Mouse (Mus musculus): ENCODE data around the gene Vmn1r151.
"Not testable (repeated sequence)": the region's sequence is repeated elsewhere in the genome, so short reads cannot be mapped to it uniquely, and the experiment has no call there.

Vmn1r151 gene

GRCm38 (mm10) chr7:22499578-22499977 lies at the start of gene Vmn1r151:
Gene Vmn1r151, minus strand, starts transcription at chr7:22499678.
- DNase-seq: not testable (repeated sequence)

GRCm38 (mm10) chr7:22534787-22535186 lies 35.3 kb upstream of the Vmn1r151 start, which contains the start of gene Gm8677:
Gene Gm8677, minus strand, starts transcription at chr7:22534887.
- DNase-seq: not testable (repeated sequence)

DNA sequence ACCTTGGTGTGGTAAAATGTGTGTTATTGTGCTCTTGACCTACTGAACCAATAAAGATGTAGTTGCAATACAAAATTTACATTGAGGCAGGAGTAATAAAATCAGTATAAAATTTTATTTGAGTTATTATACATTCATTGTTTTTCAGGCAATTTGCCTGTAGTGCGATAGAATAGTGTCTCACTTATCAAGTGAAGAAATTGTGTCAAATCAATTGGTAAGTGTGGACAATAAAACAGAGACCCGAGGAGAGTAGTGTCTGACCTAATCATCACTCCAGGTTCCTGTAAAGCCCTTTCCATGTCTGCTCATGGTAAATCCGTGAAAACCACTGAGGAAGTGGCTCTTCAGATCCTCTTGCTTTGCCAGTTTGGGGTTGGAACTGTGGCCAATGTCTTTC lies 23.2 kb upstream of the Vmn1r151 start, which contains the start of gene Vmn1r152:
TSS of gene Vmn1r152 (plus strand) at position 301 of the 400 bp plus-strand sequence.
- not testable (repeated sequence) for DNase-seq

- not testable (repeated sequence) for DNase-seq
Observed at GRCm38 (mm10) chr7:22463975-22464374, 35.5 kb downstream of the Vmn1r151 start, which contains the start of gene Gm10665. Gene Gm10665, minus strand, starts transcription at chr7:22464075.
